Mouse (Mus musculus) erythroblast, embryonic 14.5 days (primary cell): ENCODE results near the gene Nell1.

Experiments
- GATA1 ChIP-seq: IDR thresholded peaks from 2 replicates; pipeline ENCODE4 v1.6.1; 2012; ENCODE audit warnings: low read length, inconsistent platforms, mixed read lengths
- TAL1 ChIP-seq: IDR thresholded peaks from 3 replicates; pipeline ENCODE4 v1.6.1; 2012; ENCODE audit warnings: low read length, inconsistent platforms, mixed read lengths

- TF ChIP-seq GATA1 (no peak), TAL1 (no peak)
These were observed 700.8 kb downstream of the Nell1 start for GRCm38 (mm10) chr7:50675444-50675843.
